Mouse (Mus musculus) midbrain, postnatal 0 days (tissue): Measurements from ENCODE around the gene Lrba. TPM values are rescaled to one million over a fixed set of nuclear protein-coding genes. Genes with fewer than 3 reads are reported as not detected.

Source experiments
- ATAC-seq: fragments of 200-750 bp; cut with Nextera tagmentation; 2 replicates; pipeline ENCODE4 v1.8.0; 2017; ENCODE audit warnings: moderate number of reproducible peaks, mild to moderate bottlenecking, moderate TSS enrichment, moderate library complexity; ENCODE audit not compliant: low FRiP score
- DNase-seq: peaks from one replicate; pipeline ENCODE4 v3.0.0-alpha.2; 2015; ENCODE audit warnings: low spot score
- H3K27ac ChIP-seq: fragments of 300-500 bp; sonication (generic); 2 replicates; pipeline ENCODE4 v1.5.1; 2014; ENCODE audit warnings: low read depth, mild to moderate bottlenecking, low read length, mixed read lengths
- H3K27me3 ChIP-seq: fragments of 300-500 bp; sonication (generic); 2 replicates; pipeline ENCODE4 v1.6.1; 2014; ENCODE audit warnings: low read length, control low read depth, mixed read lengths; ENCODE audit not compliant: insufficient read depth
- H3K36me3 ChIP-seq: fragments of 300-500 bp; sonication (generic); 2 replicates; pipeline ENCODE4 v1.6.1; 2014; ENCODE audit warnings: low read length, control low read depth, mixed read lengths; ENCODE audit not compliant: insufficient read depth
- H3K4me1 ChIP-seq: fragments of 300-500 bp; sonication (generic); 2 replicates; pipeline ENCODE4 v1.6.1; 2014; ENCODE audit warnings: mild to moderate bottlenecking, control low read depth, antibody characterized with exemption, low read length, mixed read lengths; ENCODE audit not compliant: insufficient read depth
- H3K4me2 ChIP-seq: fragments of 300-500 bp; sonication (generic); 2 replicates; pipeline ENCODE4 v1.6.1; 2014; ENCODE audit warnings: low read depth, mild to moderate bottlenecking, low read length, mixed read lengths; ENCODE audit not compliant: poor library complexity, severe bottlenecking
- H3K4me3 ChIP-seq: fragments of 300-500 bp; sonication (generic); 2 replicates; pipeline ENCODE4 v1.5.1; 2014; ENCODE audit warnings: low read depth, mild to moderate bottlenecking, low read length, moderate library complexity
- H3K9ac ChIP-seq: fragments of 300-500 bp; sonication (generic); replicated peaks from 2 replicates; pipeline ENCODE4 v1.6.1; 2014; ENCODE audit warnings: mild to moderate bottlenecking, low read length, moderate library complexity, mixed read lengths; ENCODE audit not compliant: poor library complexity, severe bottlenecking
- H3K9me3 ChIP-seq: fragments of 300-500 bp; sonication (generic); 2 replicates; pipeline ENCODE4 v1.6.1; 2016; ENCODE audit warnings: low read length, control low read depth
- CTCF ChIP-seq: IDR thresholded peaks from 2 replicates; pipeline ENCODE4 v1.5.1; 2016; ENCODE audit warnings: antibody characterized with exemption, mild to moderate bottlenecking
- WGBS: fragments of 180-500 bp; shearing (Covaris S2); extraction: QIAGEN DNeasy Blood & Tissue Kit; methylation state at CpG from one replicate; pipeline ENCODE4 v1.1.7; 2014; 5-methylcytosine and 5-hydroxymethylcytosine counted together
- polyA plus RNA-seq: library from polyadenylated mRNA; unstranded; fragments of >200 nt; fragmentation: Nextera tagmentation; extraction: Ambion mirVana; gene quantifications from 2 replicates; pipeline ENCODE4 v1.2.1, GENCODE M21; 2015
- total RNA-seq: library from RNA; depleted of rRNA; stranded (reverse); fragments of >200 nt; gene quantifications from 2 replicates; pipeline ENCODE4 v1.2.3, GENCODE M21; 2014

Gene Lrba
- total and polyA plus RNA-seq, 2 experiments from 2014 or later = 3.1 to 24.3 TPM

DNA sequence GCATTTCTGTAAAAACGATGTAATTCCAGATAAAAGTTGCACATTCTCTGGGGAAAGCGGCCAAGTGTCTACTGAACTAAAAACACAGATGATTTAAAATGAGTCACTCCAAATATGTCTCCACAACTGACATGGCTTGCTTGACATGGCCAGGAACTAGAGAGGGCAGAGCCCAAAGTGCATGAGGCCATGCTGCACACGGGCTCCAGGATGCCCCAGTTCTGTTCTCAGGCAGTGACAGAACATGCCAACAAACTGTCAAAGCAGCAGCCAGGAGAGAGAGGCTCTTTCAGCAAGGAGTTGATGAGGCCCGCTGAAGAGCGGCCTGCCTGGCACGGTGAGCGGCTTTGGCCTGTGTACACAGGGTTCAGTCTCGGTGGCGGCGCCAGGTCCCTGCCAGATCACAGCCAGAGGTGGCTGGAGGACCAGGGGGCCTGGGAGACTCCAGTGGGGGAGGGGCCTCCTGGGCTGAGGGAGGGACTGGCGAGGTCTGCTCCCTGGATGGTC, 562.4 kb downstream of the Lrba start:
- 58% methylated on average over 11 of the region's 11 CpGs for WGBS
- TF ChIP-seq CTCF = no peak
- ATAC-seq = peak; percentile 90
- peaks cover 44% of the 10 kb centered on the region for H3K36me3 ChIP-seq
- DNase-seq = peak; percentile 93
- H3K4me1 ChIP-seq = peaks cover 7% of the 10 kb centered on the region; the same call in 1 of the 2 replicates
- no peaks in the 10 kb centered on the region for H3K27me3 ChIP-seq
- no peak overlapping the region for H3K4me3 ChIP-seq
- H3K27ac ChIP-seq = peak overlapping the region; percentile 55
- no peaks in the 10 kb centered on the region for H3K9me3 ChIP-seq
- H3K9ac ChIP-seq = no peak overlapping the region
- no peak overlapping the region for H3K4me2 ChIP-seq

DNA sequence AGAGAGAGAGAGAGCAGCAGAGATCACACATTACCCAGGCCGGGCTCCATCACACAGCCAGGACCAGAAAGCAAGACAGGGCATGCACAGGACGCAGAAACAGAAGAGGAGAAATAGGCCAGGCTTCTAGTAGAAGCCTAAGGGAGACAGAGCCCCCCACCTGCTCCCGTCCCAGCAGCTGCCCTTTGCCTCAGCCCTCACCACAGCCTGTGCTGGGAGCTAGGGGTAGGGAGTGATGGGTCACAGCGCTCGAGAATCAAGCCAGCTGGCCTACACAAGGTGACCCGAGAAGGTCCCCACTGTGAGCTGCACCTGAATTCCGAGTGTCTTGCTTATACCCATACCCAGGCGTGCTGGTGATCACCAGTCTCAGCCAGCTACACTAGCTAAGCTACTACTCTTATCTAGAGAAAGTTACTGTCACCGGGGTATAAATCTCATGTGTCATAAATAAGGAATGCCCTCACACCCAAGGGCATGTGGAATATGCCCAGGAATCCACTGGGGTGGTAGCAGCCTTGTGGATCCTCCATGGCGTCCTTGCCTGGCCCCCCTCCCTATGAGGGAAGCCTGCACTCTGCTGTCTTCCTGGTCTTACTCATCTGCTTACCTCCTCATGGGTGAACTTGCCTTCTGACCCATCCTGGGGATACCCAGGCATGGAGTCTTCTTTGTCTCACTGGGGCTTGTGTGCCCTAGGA, 563.1 kb downstream of the Lrba start:
- TF ChIP-seq CTCF = no peak
- 81% methylated on average over 10 of the region's 10 CpGs for WGBS
- ATAC-seq = 0 out of 2 replicates have a peak, but pooled peaks have one; percentile 8
- H3K4me2 ChIP-seq = no peak overlapping the region
- H3K4me3 ChIP-seq = no peak overlapping the region
- no peak for DNase-seq
- H3K36me3 ChIP-seq = peaks cover 50% of the 10 kb centered on the region
- H3K9ac ChIP-seq = no peak overlapping the region
- H3K9me3 ChIP-seq = no peaks in the 10 kb centered on the region
- H3K27ac ChIP-seq = peak overlapping the region; percentile 55; the same call in 1 of the 2 replicates
- H3K27me3 ChIP-seq = no peaks in the 10 kb centered on the region
- peaks cover 7% of the 10 kb centered on the region; the same call in 1 of the 2 replicates for H3K4me1 ChIP-seq

DNA sequence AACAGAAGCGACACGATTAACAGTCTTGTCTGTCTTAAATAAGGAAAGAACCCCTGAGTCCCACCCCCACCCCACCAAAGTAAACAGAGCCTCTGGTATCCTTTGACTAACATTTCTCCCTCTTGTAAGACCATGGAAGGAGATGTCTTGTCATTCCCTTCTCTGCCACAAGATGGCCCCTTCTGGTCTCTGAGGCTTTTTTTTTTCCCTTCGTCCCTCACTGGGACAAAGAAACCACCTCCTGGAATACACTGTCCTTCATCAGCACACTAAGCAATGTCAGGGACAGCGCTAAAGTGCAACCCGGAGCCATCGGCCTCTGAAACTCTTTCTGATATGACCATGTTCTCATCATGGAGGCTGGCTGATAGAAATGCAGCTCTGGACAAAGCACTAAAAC, 564.2 kb downstream of the Lrba start:
- WGBS = 32% methylated on average over 6 of the region's 6 CpGs
- ATAC-seq (no peak), DNase-seq (peak; percentile 94)
- Histone ChIP-seq H3K27me3 (no peaks in the 10 kb centered on the region), H3K4me3 (no peak overlapping the region), H3K27ac (no peak overlapping the region), H3K4me1 (peaks cover 7% of the 10 kb centered on the region; the same call in 1 of the 2 replicates), H3K9ac (no peak overlapping the region), H3K9me3 (no peaks in the 10 kb centered on the region), H3K4me2 (no peak overlapping the region), H3K36me3 (peaks cover 54% of the 10 kb centered on the region)
- peak; percentile 83 for TF ChIP-seq CTCF

DNA sequence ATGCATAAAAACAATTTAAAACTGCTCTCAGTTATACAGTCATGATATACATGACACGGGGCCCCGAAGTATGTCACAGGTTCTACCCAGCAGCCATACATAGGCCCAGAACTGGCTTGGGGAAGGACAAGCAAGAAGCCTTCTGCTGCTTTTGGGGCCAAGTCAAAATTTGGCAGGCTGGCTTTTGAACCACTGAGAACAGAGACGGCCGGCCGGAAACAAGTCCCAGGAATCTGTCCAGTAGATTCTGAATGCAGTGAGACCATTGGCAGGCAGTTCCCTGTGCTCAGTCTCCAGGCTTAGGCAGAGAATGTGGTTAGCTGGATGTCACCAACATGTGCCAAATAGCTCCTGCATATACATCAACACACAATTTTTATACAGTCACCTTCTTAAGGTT, 565.3 kb downstream of the Lrba start:
- no peaks in the 10 kb centered on the region for H3K27me3 ChIP-seq
- ATAC-seq = no peak
- H3K4me3 ChIP-seq = no peak overlapping the region
- H3K4me1 ChIP-seq = peaks cover 7% of the 10 kb centered on the region; the same call in 1 of the 2 replicates
- 79% methylated on average over 5 of the region's 5 CpGs for WGBS
- no peak overlapping the region for H3K27ac ChIP-seq
- H3K9me3 ChIP-seq = no peaks in the 10 kb centered on the region
- no peak overlapping the region for H3K9ac ChIP-seq
- no peak for TF ChIP-seq CTCF
- peaks cover 45% of the 10 kb centered on the region for H3K36me3 ChIP-seq
- peak; percentile 50 for DNase-seq
- H3K4me2 ChIP-seq = no peak overlapping the region

DNA sequence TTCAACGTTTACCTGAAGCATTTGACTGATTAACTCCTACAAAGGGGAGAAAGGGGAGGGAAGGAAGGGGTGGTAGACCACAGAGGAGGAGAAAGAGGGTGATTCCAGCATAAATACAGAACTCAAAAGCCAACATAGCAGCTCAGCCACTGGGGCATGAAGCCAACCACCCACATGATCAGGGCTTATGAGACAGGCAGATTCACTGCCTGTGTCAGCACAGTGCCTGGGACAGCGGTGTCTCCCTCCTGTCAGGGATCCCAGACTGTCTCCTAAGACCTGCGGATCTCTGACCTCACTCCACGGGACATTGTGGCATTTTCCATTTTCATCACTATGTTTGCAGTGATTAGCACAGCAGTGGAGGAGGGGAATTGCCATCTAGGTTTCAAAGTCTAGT, 568.8 kb downstream of the Lrba start:
- Histone ChIP-seq H3K27ac (no peak overlapping the region), H3K36me3 (peaks cover 42% of the 10 kb centered on the region)
- ATAC-seq = no peak

DNA sequence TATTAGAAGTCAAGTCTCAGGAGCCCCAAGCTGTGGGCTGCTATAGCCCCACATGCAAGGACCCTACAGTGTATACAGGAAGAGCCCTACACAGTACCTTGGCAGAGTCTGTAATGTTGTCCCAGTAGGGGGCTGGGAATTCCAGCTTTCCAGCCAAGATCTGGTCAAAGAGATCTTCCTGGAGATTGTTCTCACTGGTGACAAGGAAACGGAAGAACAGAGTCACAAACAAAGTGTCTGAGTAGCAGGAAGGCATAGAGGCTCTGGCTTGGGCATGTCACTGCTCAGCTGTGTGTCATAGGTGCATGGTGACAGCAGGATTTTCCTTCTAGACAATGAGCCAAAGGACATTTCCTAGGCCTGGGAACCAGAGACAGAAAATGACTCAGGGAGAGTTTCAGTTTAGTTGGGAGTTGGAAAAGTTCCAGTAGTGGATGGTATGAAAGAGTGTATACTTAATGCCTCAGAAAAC, 569.3 kb downstream of the Lrba start:
- no peaks in the 10 kb centered on the region for H3K9me3 ChIP-seq
- ATAC-seq = no peak
- no peak for TF ChIP-seq CTCF
- no peaks in the 10 kb centered on the region for H3K4me1 ChIP-seq
- H3K36me3 ChIP-seq = peaks cover 42% of the 10 kb centered on the region
- DNase-seq = no peak
- no peak overlapping the region for H3K4me3 ChIP-seq
- WGBS = 46% methylated on average over 1 of the region's 1 CpGs
- no peak overlapping the region for H3K9ac ChIP-seq
- H3K27ac ChIP-seq = no peak overlapping the region
- no peaks in the 10 kb centered on the region for H3K27me3 ChIP-seq
- H3K4me2 ChIP-seq = no peak overlapping the region

More for the DNA sequence above, 568.8 kb downstream of the Lrba start:
- Histone ChIP-seq H3K4me1 (no peaks in the 10 kb centered on the region), H3K27me3 (no peaks in the 10 kb centered on the region), H3K4me3 (no peak overlapping the region), H3K9me3 (no peaks in the 10 kb centered on the region), H3K4me2 (no peak overlapping the region), H3K9ac (no peak overlapping the region)
- WGBS = 83% methylated on average over 4 of the region's 4 CpGs
- TF ChIP-seq CTCF = no peak
- no peak for DNase-seq
